Mouse (Mus musculus): Measurements from ENCODE around the gene Il7r. TPM values are rescaled to one million over a fixed set of nuclear protein-coding genes. Genes with fewer than 3 reads are reported as not detected.
A peak's percentile ranks its signal among the peaks of the same experiment; 100 is the strongest.
"Not testable (repeated sequence)": the region's sequence is repeated elsewhere in the genome, so short reads cannot be mapped to it uniquely, and the experiment has no call there.

The Il7r gene
- total RNA-seq (2022), result 1 to 10 TPM in 2 of 4 experiments, under 1 TPM in 2; 0.44 to 1.8 (median 1.0) TPM

DNA sequence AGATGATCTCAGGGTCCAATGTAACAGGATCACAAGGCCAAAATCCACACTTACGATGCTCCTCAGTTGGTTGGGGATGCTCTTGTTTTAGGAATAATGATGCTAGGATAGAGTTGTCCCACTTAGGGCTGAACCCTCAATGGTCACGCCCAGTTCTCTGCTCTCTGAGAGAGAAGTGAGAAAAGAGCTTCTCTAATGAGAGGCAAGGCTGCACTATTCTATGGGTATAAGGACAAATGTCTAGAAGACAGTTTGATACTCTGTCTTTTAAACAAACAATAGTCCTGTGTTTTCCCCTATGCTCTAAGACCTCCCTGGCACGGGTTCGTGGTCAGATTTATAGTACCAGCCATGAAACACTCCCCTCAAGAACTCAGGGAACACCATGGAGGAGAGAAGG, at the start of gene Il7r:
Gene Il7r (minus strand): TSS at position 101 of the 400 bp plus-strand sequence.
- no peak for DNase-seq

DNA sequence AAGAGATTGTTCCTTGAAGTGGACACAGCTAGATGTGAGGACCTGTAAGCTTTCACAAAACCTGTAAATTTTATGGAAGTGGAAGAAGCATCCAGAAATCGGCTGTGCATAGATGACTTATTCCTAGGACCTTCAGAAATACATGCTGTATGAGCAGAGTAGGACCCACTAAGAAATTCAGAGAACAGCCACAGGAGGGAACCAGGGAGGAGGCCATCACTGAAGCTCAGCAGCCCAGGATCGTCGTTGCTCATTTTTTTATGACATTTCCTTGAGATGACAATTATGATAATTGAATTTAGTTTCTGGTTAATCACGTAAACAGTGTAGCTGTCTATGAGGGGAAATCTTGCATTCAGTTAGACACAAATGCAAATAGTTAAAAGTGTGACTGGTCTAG, 47.3 kb upstream of the Il7r start:
- no peak for DNase-seq

DNA sequence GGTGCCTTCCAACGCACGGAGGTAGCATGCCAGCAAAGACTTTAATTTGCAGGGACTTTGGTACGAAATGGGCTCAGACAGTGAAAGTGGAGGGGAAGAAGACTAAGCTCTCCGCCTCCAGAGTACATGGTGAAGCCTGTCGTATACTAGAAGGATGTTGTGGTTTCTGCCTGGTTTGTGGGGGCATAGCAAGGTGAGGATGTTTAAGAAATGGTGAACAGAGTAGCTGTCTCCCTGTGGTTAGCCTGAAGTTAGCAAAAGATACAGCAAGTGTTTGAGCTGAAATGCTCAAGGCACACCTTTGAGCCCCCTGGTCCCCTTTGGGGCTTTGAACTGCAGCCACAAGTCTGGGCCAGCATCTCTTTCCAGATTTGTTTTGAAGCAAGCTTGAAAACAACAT, 44.8 kb upstream of the Il7r start:
- no peak for DNase-seq

DNA sequence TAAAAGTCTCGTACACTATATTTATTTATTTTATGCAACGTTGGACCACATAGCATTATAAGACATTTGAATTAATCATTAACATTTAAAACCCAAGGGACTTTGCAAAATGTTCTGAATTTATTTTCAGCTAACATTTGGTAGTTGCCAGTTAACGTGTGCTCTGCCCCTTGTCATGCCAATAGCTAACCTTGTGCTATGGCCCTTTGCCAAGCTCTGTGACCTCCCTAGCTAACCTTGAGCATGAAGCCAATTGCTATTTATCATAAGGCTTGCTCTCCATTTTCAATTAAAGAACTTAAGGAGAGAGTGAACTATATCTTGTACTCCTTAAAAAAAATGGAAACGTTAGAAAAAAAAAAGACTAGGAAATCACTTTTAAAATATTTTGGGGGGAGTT, 43.4 kb upstream of the Il7r start:
- peak; percentile 89 for DNase-seq

DNA sequence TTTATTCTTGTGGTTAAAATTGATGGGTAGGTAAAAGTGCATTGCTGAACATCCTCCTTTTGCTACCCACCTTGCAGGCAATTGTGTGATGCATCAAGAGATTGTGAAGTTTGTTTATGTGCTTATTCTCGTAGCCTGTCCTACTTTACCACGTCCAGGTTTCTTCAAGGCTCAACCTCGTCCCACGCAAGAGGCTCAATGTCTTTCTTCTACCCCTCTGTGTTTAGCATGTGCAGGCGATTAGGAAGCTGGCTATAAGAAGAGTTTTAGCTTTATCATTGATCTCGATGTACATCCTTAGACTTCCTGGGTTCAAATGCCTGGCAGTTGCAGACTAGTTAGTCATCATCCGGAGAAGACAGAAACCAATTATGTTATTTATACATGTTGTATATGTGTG, 42.7 kb upstream of the Il7r start:
- no peak for DNase-seq

DNA sequence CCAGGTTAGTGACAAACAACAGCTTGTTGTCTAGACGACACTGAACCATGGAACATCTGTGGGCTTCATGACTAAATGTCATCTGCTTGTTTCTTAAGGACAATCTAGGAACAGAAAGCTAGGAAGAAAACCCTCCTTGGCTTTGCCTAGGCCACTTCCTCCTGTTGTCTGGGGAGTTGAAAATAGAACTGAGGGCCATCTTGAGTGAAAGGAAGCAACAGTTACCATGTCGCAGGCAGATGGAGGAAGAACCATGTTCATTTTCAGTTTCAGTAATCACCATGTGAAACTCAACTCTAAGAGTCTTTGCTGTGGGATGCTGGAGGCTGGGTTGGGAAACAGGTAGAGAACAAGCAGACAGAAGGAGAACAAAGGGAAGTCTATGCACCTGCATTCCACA, 41.9 kb upstream of the Il7r start:
- no peak for DNase-seq

DNA sequence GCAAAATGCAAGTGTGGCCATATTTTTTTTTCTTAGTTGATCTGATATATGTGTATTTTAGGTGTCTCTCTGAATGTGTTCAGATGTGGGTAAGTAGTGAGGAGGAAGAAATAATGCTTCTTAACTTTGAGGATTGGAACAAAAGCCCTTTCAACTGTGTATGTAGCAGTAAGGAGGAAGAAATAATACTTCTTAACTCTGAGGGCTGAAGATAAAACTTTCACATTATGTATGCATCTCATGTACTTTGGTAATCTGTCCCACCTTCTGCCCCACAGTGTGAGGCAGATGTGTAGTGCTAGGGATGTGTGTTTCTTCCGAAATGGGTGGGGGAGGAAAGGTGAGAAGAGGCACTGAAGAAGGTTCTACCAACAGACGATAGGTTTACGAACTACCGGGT, 37.3 kb upstream of the Il7r start:
- DNase-seq, result no peak

DNA sequence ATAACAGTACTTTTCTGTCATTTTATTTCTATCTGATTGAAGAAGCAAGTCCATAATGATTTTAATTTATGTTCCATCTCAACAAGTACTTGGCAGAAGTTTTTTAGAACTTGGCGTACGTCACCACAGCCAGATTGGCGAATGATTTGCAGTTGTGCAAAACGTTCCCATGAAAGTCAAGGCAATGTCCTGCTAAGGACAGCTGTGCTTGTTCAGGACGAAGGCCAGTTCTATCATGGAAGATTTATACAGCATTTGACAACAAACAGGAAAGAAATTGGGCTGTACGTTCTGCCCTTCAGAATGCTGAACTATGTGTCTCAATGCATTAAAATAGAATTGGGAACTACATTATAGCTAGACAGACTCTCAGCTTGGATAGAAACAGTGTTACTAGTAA, 35.4 kb upstream of the Il7r start:
- DNase-seq, result peak; percentile 79

DNA sequence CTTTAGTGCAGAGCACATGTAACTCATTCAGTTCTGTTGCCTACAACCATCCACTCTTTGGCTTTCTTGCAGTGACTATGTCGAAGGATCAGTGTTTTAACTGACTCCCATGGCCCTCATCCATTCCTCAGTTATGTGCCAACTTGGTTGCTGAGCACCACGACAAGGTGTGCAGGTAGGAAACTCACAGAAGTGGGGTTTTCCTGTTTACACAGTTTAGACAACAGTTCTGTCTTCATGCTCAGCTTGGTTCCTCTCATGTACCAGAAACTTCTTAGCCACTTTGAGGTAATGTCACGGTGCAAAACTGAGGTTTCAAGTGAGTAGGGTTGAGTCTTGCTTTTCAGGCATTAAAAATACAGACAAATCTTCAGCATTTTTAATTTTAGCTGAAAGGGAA, 34.2 kb upstream of the Il7r start:
- no peak for DNase-seq

DNA sequence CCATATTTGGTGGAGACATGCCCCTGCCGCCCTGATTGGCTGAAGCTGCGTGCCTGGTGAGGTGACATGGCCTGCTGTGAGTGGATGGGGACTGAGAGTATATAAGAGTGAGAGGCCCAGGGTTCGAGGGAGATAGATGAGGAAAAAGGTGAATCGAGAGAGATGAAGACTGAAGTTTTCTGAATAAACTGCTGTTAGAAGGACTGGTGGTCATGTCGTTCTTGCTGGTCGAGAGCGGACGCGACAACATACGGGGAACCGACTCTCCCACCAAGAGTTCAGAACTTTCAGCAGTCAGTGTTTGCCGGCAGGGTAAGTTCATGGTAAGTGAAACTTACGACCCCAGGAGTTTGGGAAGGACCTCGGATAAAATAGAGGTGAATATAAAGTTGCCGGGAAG, 27.3 kb upstream of the Il7r start:
- DNase-seq, result not testable (repeated sequence)

DNA sequence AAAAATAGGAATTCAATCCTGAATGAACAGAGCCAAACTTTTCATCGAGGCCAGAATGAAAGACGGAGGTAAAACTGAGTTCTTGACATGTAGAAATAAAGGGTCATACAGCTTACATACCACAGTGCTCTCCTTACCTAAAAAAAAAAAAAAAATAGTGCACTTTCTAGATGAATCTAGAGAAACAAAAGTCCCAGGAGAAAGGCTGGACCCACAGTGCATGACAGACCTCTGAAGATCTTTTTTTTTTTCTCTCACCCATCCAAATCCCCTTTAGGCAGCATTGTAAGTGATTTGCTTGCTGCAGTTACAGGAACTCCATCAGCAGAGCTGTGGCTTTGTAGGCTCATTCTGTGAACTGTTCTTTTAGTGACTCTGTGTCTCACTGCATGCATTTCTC, 19.0 kb upstream of the Il7r start:
- DNase-seq, result no peak

DNA sequence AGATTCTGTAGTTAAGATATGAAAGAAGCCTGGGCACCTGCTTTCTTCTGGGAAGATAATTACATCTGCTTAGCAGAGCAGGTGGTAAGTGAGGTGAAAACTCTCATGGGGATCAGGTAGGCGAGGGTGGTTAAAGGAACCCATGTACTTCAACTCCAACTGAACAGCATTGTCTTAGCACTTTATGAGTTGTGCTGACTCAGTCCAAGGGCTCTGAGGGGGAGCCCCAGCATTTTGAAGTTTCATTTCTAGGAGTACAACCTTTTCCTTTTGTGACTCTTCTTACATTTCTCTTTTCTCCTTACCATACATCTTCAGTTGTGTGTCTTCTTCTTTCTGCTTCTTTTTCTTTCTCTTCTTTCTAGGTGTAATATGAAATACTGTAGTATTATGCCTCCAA, 5.2 kb upstream of the Il7r start:
- DNase-seq, result no peak

DNA sequence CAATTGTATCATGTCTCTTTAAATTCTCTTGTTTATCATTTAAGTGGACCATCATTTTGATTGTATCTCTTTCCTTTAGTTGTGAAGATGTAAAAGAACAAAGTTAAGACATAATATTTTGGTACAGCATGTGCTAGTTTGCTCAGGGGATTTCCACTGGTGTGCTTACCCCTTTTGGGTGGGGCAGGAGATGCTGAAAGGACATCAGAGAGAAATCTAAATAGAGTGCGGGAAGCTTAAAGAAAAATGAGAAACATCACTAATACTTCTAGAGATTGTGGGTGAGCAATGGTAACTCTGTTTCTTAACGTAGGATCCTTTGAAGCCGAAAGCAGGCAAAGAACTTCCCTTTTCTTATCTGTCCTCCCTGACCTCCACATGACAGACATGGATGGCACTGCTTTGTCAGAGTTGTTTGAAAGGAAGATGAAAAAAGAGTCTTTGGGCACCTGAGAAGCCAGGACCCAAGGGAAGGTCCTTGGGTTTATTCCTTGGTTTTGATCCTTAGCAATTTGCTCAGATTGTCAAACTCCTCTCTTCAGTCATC, 3.5 kb upstream of the Il7r start:
- DNase-seq, result no peak

DNA sequence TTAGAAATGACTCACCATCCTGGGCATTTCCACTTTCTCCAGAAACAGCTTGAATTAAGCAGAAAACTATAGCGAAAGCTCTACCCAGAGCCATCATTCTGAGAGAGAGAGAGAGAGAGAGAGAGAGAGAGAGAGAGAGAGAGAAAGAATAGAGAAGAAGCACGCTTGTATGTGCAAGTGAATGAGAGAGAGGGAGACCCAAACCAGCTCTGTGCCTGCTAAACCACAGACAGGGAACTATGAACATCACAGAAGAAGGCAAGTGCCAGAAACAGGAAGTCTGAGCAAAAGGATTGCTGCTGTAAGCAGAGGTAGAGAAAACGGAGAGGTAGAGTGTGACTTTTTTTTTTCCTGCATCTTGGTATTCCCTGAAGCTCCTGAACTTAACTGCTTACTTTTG, 330 bp downstream of the Il7r start:
- DNase-seq, result no peak

DNA sequence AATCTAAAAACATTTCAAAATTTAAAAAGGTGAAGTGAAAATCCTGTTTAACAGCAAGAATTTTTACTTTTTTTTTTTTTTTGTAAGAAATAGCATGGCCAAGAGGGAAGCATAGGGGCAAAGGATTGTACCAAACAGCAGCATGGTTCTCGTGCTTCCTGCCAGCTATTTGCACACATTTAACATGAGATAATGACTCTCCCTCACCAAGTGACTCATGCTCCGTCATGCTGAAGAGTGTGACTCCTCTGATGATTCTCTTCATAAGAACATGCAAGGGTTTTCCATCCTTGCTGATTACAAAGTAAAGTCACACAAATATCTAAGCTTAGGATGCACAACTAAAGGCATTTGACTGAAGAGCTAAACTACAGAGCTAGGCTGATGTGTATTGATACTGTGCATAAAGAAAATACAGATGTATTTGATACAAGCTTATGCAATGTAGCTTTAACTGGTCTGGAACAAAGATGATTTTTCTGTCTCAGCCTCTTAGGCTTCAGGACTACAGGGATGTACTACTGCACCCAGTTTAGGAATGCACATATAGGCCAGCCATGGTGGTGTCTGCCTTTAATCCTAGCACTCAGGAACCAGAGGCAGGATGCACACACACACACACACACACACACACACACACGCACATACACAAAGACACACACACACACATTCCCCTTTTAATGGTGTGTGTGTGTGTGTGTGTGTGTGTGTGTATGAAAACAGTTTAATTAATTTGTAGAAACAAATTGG, 1.6 kb downstream of the Il7r start:
- DNase-seq, result no peak

DNA sequence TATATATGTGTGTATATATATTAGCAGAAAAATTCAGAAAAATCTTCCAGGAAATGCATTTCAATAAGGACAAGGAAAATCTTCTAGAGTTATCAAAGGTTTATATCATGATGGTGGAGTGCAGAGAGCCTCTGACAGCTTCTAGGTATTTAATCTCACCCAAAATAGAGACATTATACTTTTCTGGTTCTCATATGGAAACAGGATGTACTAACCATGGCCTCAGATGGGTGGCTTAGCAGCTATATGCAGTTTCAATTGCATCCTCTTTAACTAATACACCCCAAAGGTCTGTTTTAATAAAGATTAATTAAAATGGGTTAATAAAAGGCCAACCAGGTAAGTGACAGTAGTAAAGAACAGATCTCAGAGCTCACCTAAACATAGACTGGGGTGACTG, 3.6 kb downstream of the Il7r start:
- no peak for DNase-seq

DNA sequence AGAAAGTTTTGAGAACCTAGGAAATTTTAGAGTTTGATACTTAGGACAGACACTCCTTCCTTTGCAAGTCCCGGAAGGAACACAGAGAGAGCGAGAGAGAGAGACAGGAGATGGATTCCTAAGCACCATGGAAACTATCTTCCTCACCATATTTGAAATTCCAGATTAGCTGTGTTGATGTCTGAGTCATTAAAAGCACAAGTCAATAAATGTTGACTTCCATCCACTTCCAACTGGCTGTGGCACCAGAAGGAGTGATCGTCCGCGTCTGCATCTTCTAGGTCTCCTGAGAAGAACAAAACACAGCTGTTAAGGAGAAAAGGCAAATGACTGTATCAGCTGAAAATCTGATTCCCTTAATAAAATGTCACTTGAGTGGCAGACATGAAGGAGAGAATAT, 5.1 kb downstream of the Il7r start:
- DNase-seq, result no peak

DNA sequence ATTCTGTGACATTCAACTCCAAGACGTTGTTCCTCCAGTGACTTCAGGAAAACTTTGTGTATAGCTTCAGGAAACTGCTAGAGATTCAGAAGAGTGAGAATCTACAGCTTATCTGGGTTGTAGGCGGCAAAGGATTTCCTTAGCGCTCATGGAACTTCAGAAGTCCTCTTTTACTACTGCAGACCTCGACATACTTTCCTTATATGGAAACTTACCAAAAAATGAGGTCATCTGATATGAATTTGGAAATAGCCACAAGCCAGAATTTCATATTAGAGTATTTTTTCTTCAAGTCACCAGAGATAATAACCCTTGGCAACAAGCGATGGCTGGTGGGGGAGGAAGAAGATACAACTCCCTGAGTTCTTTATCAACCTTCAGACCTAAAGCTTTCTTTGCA, 6.0 kb downstream of the Il7r start:
- no peak for DNase-seq

DNA sequence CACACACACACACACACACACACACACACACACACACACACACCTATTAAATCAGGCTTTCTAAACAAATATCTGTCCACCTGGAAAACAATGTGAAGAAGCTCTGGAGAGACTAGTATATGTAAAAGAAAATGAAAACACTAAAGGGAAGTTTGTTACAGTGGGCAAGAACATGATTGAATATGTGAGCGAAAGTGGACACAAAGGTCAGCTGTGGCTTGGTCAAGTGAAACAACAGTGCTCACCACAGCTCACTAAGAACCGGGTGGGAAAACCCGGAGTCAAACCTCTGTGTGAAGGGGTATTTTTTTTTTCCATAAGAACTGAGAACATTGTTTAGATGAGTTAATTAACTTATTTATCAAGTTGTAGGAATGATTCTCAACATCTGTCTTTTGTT, 6.9 kb downstream of the Il7r start:
- DNase-seq, result no peak

DNA sequence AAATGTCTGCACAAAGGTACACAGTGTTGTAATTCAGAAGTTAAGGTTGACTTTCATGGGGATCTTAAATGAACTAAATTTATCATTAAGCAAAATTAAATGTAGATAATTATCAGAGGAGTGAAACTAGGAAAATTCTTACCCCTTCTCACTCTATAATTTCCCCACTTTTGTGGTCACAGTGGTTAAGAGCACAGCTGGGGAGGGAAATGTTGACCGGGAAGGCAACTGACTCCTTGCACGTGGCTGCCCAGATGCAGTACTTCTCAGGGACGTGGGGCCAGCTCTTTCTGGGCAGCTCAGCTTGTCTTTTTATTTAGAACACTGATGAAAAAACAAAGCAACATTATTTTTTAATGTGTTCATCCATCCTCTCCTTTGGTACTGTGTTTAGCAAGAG, 37.9 kb downstream of the Il7r start:
- DNase-seq, result no peak

DNA sequence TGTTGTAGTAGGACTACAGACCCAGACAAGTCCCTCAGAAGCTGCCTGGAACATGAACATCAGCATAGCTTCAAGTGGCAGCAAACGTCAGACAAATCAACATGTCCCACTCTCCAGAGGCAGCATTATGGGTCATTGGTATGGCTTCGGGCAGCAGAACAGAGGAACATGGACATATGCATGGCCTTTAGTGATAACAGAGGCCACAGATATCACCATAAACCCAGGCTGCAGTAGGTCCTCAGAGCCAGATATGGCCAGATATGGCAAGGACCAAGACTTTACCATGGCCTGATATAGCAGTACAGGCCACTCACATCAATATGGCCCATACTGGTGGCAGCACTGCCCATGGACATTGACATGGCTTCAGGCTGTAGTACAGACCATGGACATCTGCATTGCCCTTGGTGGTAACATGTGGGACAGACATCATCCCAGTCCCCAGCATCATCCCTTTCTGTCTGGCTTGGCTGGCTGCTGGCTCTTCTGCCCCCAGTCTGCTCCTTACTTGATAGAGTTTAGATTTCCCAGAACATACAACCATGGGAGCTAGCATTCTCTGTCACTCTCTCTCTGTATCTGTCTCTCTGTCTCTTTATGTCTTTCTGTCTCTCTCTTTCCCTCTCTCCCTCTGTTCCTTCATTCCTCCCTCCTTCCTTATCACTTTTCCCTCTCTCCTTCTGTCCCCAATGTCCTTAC, 40.4 kb downstream of the Il7r start:
- DNase-seq, result no peak

DNA sequence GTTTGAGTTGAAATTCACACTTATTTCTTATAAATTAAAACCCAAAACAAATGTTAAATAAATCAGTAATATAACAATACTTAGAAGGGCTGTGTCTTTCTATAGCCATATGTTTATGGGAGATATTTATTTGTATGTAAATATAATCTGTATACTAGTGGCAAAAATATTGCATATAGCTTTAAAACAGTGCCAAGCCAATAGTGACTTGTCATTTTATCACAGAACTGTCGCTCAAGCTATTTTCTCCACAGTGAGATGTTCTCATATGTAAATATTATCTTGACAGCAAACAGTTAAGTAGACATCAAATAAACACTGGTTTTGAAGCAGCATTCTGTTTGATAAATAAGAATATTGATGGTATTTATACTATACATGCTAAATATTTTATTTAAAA, 56.8 kb downstream of the Il7r start:
- DNase-seq, result no peak

DNA sequence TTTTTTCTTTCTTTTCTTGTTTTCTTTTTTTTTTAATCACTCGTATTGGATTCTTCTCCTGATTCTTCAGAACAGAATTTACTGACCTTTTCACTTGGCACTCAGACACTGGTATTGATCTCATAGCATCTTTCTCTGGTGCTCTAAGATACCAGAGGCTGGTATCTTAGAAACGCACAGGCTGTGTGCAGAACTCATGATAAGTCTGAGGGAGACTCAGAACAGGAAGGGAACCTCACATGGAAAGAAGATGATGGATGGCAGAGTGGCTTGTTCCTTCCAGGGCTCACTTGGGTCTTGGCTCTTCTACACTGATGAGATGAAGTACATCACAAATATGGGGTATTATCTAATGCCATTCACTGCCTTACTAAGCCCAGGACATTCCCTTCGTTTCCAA, 57.4 kb downstream of the Il7r start:
- DNase-seq, result no peak

DNA sequence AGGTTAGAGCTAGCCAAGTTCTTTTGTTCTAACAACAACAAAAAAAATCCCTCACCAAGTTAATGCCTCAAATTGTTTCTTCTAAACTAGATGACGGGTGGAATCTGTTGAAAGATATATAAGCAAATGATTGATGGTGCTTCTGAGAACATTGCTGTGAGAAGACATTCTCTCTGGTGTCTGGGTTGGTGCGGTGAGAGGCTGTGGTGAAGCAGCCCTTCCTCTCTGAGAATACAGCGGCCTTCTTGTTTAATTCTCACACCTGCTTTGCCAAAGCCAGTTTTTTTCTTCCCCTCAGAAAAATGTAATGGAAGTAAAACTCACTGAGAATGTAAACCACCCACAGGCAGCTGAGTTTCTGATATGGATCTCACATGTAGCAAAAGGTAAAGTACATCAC, 57.8 kb downstream of the Il7r start:
- DNase-seq, result no peak
